Mouse (Mus musculus): ENCODE data around the gene Mgat5.

- TF ChIP-seq CTCF (IDR thresholded peaks at IDR 0.05; ENCODE audit: borderline replicate concordance, insufficient read depth, low read depth, low read length) = no peak
- TF ChIP-seq POLR2A (IDR thresholded peaks at IDR 0.05; ENCODE audit: borderline replicate concordance, insufficient read depth, low read length) = no peak
Measured at GRCm38 (mm10) chr1:127293286-127293685, 88.5 kb downstream of the Mgat5 start.
